Mouse (Mus musculus) stomach, postnatal 0 days (tissue): ENCODE results near the gene Hoxb13. TPM values are rescaled to one million over a fixed set of nuclear protein-coding genes. Genes with fewer than 3 reads are reported as not detected.

Source experiments
- ATAC-seq: fragments of 200-750 bp; cut with Nextera tagmentation; 2 replicates; pipeline ENCODE4 v1.8.0; 2017; ENCODE audit not compliant: low FRiP score, low TSS enrichment
- DNase-seq: peaks from one replicate; pipeline ENCODE4 v3.0.0-alpha.2; 2016; ENCODE audit warnings: low spot score
- H3K27ac ChIP-seq: fragments of 300-500 bp; sonication (generic); replicated peaks from 2 replicates; pipeline ENCODE4 v1.5.1; 2014; ENCODE audit warnings: mild to moderate bottlenecking, control low read depth
- H3K27me3 ChIP-seq: fragments of 300-500 bp; sonication (generic); 2 replicates; pipeline ENCODE4 v1.6.1; 2014; ENCODE audit warnings: low read length; ENCODE audit not compliant: control insufficient read depth, insufficient read depth
- H3K36me3 ChIP-seq: fragments of 300-500 bp; sonication (generic); 2 replicates; pipeline ENCODE4 v1.6.1; 2014; ENCODE audit warnings: low read length, mixed read lengths; ENCODE audit not compliant: control insufficient read depth, insufficient read depth
- H3K4me1 ChIP-seq: fragments of 300-500 bp; sonication (generic); replicated peaks from 2 replicates; pipeline ENCODE4 v1.6.1; 2014; ENCODE audit warnings: antibody characterized with exemption; ENCODE audit not compliant: control insufficient read depth, insufficient read depth
- H3K4me2 ChIP-seq: fragments of 300-500 bp; sonication (generic); replicated peaks from 2 replicates; pipeline ENCODE4 v1.6.1; 2014; ENCODE audit warnings: low read depth, mild to moderate bottlenecking, control low read depth, moderate library complexity
- H3K4me3 ChIP-seq: fragments of 300-500 bp; sonication (generic); 2 replicates; pipeline ENCODE4 v1.5.1; 2014; ENCODE audit warnings: low read depth, low read length, control low read depth
- H3K9ac ChIP-seq: fragments of 300-500 bp; sonication (generic); 2 replicates; pipeline ENCODE4 v1.6.1; 2014; ENCODE audit warnings: mild to moderate bottlenecking, low read length, control low read depth, mixed read lengths
- H3K9me3 ChIP-seq: fragments of 300-500 bp; sonication (generic); 2 replicates; pipeline ENCODE4 v1.6.1; 2016; ENCODE audit warnings: low read length; ENCODE audit not compliant: control insufficient read depth
- CTCF ChIP-seq: IDR thresholded peaks from 2 replicates; pipeline ENCODE4 v1.5.1; 2016; ENCODE audit warnings: antibody characterized with exemption, low read depth, mild to moderate bottlenecking, moderate library complexity
- EP300 ChIP-seq: optimal IDR thresholded peaks from 2 replicates; pipeline ENCODE3; 2016; ENCODE audit warnings: antibody characterized with exemption
- WGBS: fragments of 180-500 bp; shearing (Covaris S2); extraction: QIAGEN DNeasy Blood & Tissue Kit; methylation state at CpG from one replicate; pipeline ENCODE4 v1.1.7; 2014; 5-methylcytosine and 5-hydroxymethylcytosine counted together
- polyA plus RNA-seq: library from polyadenylated mRNA; unstranded; fragments of >200 nt; fragmentation: Nextera tagmentation; extraction: Ambion mirVana; gene quantifications from 2 replicates; pipeline ENCODE4 v1.2.1, GENCODE M21; 2015

The Hoxb13 gene
- polyA plus RNA-seq, 1 experiment from 2014 or later, result not detected

- WGBS, result 33% methylated on average over 2 of the region's 2 CpGs
- H3K27me3 ChIP-seq, result no peaks in the 10 kb centered on the region
- ATAC-seq (no peak), DNase-seq (no peak)
- H3K27ac ChIP-seq, result no peak overlapping the region
- TF ChIP-seq EP300, result no peak
- peak; percentile 46 for TF ChIP-seq CTCF
- no peak overlapping the region for H3K4me2 ChIP-seq
- no peaks in the 10 kb centered on the region for H3K36me3 ChIP-seq
- H3K4me1 ChIP-seq, result no peaks in the 10 kb centered on the region
- no peak overlapping the region for H3K4me3 ChIP-seq
- 0 out of 2 replicates have a peak, but pooled peaks cover 3% of the 10 kb centered on the region for H3K9me3 ChIP-seq
- H3K9ac ChIP-seq, result no peak overlapping the region
Measured at GRCm38 (mm10) chr11:96223813-96224212, 29.7 kb downstream of the Hoxb13 start.

GRCm38 (mm10) chr11:96227676-96228075, 33.6 kb downstream of the Hoxb13 start:
- Histone ChIP-seq H3K27ac (no peak overlapping the region), H3K9ac (no peak overlapping the region), H3K36me3 (no peaks in the 10 kb centered on the region), H3K4me1 (no peaks in the 10 kb centered on the region), H3K27me3 (no peaks in the 10 kb centered on the region), H3K9me3 (no peaks in the 10 kb centered on the region), H3K4me3 (no peak overlapping the region), H3K4me2 (no peak overlapping the region)
- ATAC-seq (no peak), DNase-seq (no peak)
- 67% methylated on average over 9 of the region's 9 CpGs for WGBS
- TF ChIP-seq EP300 (no peak), CTCF (no peak)

- peak; percentile 66 for DNase-seq
- peak; percentile 86 for TF ChIP-seq CTCF
- no peak for TF ChIP-seq EP300
Measured at GRCm38 (mm10) chr11:96234906-96235305, 40.8 kb downstream of the Hoxb13 start.

GRCm38 (mm10) chr11:96240211-96240610, 46.1 kb downstream of the Hoxb13 start:
- peak; percentile 89 for TF ChIP-seq CTCF
- TF ChIP-seq EP300, result no peak
- WGBS, result under 1% methylated on average over 7 of the region's 7 CpGs
- H3K9me3 ChIP-seq, result no peaks in the 10 kb centered on the region
- peak; percentile 66 for DNase-seq
- H3K27me3 ChIP-seq, result no peaks in the 10 kb centered on the region
- no peaks in the 10 kb centered on the region for H3K36me3 ChIP-seq
- no peak overlapping the region for H3K4me3 ChIP-seq
- H3K4me1 ChIP-seq, result no peaks in the 10 kb centered on the region
- ATAC-seq, result no peak
- H3K9ac ChIP-seq, result no peak overlapping the region
- H3K27ac ChIP-seq, result no peak overlapping the region
- H3K4me2 ChIP-seq, result no peak overlapping the region

More at GRCm38 (mm10) chr11:96234906-96235305, 40.8 kb downstream of the Hoxb13 start:
- no peak overlapping the region for H3K4me3 ChIP-seq
- ATAC-seq, result no peak
- H3K36me3 ChIP-seq, result no peaks in the 10 kb centered on the region
- no peaks in the 10 kb centered on the region for H3K9me3 ChIP-seq
- under 1% methylated on average over 12 of the region's 12 CpGs for WGBS
- no peaks in the 10 kb centered on the region for H3K27me3 ChIP-seq
- no peak overlapping the region for H3K27ac ChIP-seq
- H3K4me2 ChIP-seq, result no peak overlapping the region
- no peaks in the 10 kb centered on the region for H3K4me1 ChIP-seq
- no peak overlapping the region for H3K9ac ChIP-seq

Other genes with a start within 250 kb of the Hoxb13 start
- 4.3 and 5.2 TPM in 2 replicates for gene Igf2bp1, start 188.4 kb upstream of the Hoxb13 start, polyA plus RNA-seq
- gene Gip, start 169.8 kb upstream of the Hoxb13 start, polyA plus RNA-seq, result 1.8 and 3.2 TPM in 2 replicates
- gene Snf8, start 159.4 kb upstream of the Hoxb13 start, polyA plus RNA-seq, result 76.0 and 83.0 TPM in 2 replicates
- 26.4 and 28.7 TPM in 2 replicates for gene Ube2z, start 128.9 kb upstream of the Hoxb13 start, polyA plus RNA-seq
- gene Atp5g1, start 118.6 kb upstream of the Hoxb13 start, polyA plus RNA-seq, result 1,003 and 1,182 TPM in 2 replicates
- gene Calcoco2, start 82.4 kb upstream of the Hoxb13 start, polyA plus RNA-seq, result not detected in 2 replicates
- 0.12 and 0.13 TPM in 2 replicates for gene Ttll6, start 60.5 kb upstream of the Hoxb13 start, polyA plus RNA-seq
- 0.05 and 0.06 TPM in 2 replicates for gene Hoxb9, start 77.1 kb downstream of the Hoxb13 start, polyA plus RNA-seq
- 0.42 and 0.83 TPM in 2 replicates for gene Hoxb8, start 87.6 kb downstream of the Hoxb13 start, polyA plus RNA-seq
- 5.5 and 6.0 TPM in 2 replicates for gene Hoxb7, start 92.3 kb downstream of the Hoxb13 start, polyA plus RNA-seq
- 6.9 and 7.9 TPM in 2 replicates for gene Hoxb6, start 98.2 kb downstream of the Hoxb13 start, polyA plus RNA-seq
- 7.5 and 8.2 TPM in 2 replicates for gene Hoxb5, start 109.0 kb downstream of the Hoxb13 start, polyA plus RNA-seq
- 1.2 and 1.6 TPM in 2 replicates for gene Hoxb4, start 124.0 kb downstream of the Hoxb13 start, polyA plus RNA-seq
- 0.94 and 0.97 TPM in 2 replicates for gene Hoxb3, start 129.0 kb downstream of the Hoxb13 start, polyA plus RNA-seq
- 12.2 and 13.4 TPM in 2 replicates for gene Hoxb2, start 156.2 kb downstream of the Hoxb13 start, polyA plus RNA-seq
- 0.06 TPM in 1 of 2 replicates, not detected in the other for gene Hoxb1, start 171.4 kb downstream of the Hoxb13 start, polyA plus RNA-seq